Mouse (Mus musculus): Measurements from ENCODE around the gene Efcc1. TPM values are rescaled to one million over a fixed set of nuclear protein-coding genes. Genes with fewer than 3 reads are reported as not detected.

Gene Efcc1
- total RNA-seq, 1 experiment: not detected

- no peak for DNase-seq (ENCODE audit: low read depth, low spot score)
- TF ChIP-seq MAFK (IDR thresholded peaks at IDR 0.05; ENCODE audit: insufficient read depth, low read depth, low read length) (no peak), ZNF384 (IDR thresholded peaks at IDR 0.05; ENCODE audit: low read depth, low read length) (no peak), CHD2 (IDR thresholded peaks at IDR 0.05; ENCODE audit: low read depth, low read length) (no peak), HCFC1 (IDR thresholded peaks at IDR 0.05; ENCODE audit: borderline replicate concordance, insufficient read depth, low read length) (no peak)
- no peaks in the 10 kb centered on the region for H3K36me3 ChIP-seq (ENCODE audit: control insufficient read depth, insufficient read depth, low read length, poor library complexity, severe bottlenecking)
- in situ Hi-C loops (cut with MboI; ENCODE audit: low sequenced_read_pairs in 2 of 2, unreplicated experiment in 2 of 2): no loop called here
- no peak overlapping the region for H3K27ac ChIP-seq (ENCODE audit: insufficient read depth, low read depth, low read length, poor library complexity, severe bottlenecking)
- no peaks in the 10 kb centered on the region for H3K4me1 ChIP-seq (ENCODE audit: control insufficient read depth in 2 of 2, insufficient read depth in 2 of 2, low read length in 2 of 2, poor library complexity in 1 of 2)
- H3K9me3 ChIP-seq (ENCODE audit: control insufficient read depth, insufficient read depth, low read depth, low read length): no peaks in the 10 kb centered on the region
- H3K4me3 ChIP-seq (ENCODE audit: insufficient read depth in 1 of 2, low read depth in 1 of 2, low read length in 2 of 2, poor library complexity in 1 of 2, severe bottlenecking in 1 of 2): no peak overlapping the region
- no peak overlapping the region for H3K9ac ChIP-seq (ENCODE audit: insufficient read depth, low read depth, low read length, poor library complexity, severe bottlenecking)
Observed at GRCm38 (mm10) chr6:87712311-87712710, 18.4 kb upstream of the Efcc1 start.

DNA sequence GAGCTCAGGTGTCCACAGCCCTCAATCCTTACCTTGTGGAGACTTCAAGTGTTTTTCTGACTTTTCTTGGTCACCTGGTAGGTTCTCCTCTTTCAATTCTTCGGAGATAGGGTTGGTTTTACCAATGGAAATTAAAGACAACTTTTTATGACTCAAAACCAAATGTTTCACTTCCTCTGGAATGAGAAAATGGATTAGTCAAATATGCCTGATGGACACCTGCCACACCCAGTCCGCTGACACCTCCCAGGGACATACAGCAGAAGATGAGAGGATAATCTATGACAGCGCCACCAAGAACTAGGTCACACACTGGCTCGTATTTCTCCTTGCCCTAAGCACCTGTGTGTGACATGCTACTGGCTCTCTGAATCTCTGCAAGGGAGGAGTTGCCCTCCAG, 16.6 kb upstream of the Efcc1 start:
- no peak for DNase-seq (ENCODE audit: low read depth, low spot score)
- TF ChIP-seq MAFK (IDR thresholded peaks at IDR 0.05; ENCODE audit: insufficient read depth, low read depth, low read length) (no peak), ZC3H11A (IDR thresholded peaks at IDR 0.05; ENCODE audit: borderline replicate concordance, low read depth, low read length) (no peak), HCFC1 (IDR thresholded peaks at IDR 0.05; ENCODE audit: borderline replicate concordance, insufficient read depth, low read length) (no peak), CHD2 (IDR thresholded peaks at IDR 0.05; ENCODE audit: low read depth, low read length) (no peak), ZNF384 (IDR thresholded peaks at IDR 0.05; ENCODE audit: low read depth, low read length) (no peak)

GRCm38 (mm10) chr6:87722631-87723030, 8.0 kb upstream of the Efcc1 start:
- peak overlapping the region in 1 of 2 experiments; percentile 47; a peak in 2 of 4 replicates for H3K4me3 ChIP-seq (ENCODE audit: insufficient read depth in 1 of 2, low read depth in 1 of 2, low read length in 2 of 2, poor library complexity in 1 of 2, severe bottlenecking in 1 of 2)
- DNase-seq (ENCODE audit: low read depth, low spot score): peak; percentile 84
- peaks cover 0 to 3% of the 10 kb centered on the region in 2 experiments; a peak in 1 of 4 replicates for H3K4me1 ChIP-seq (ENCODE audit: control insufficient read depth in 2 of 2, insufficient read depth in 2 of 2, low read length in 2 of 2, poor library complexity in 1 of 2)
- TF ChIP-seq HCFC1 (IDR thresholded peaks at IDR 0.05; ENCODE audit: borderline replicate concordance, insufficient read depth, low read length) (no peak), CHD2 (IDR thresholded peaks at IDR 0.05; ENCODE audit: low read depth, low read length) (no peak), ZNF384 (IDR thresholded peaks at IDR 0.05; ENCODE audit: low read depth, low read length) (no peak), MAFK (IDR thresholded peaks at IDR 0.05; ENCODE audit: insufficient read depth, low read depth, low read length) (no peak)
- H3K9ac ChIP-seq (ENCODE audit: insufficient read depth, low read depth, low read length, poor library complexity, severe bottlenecking): no peak overlapping the region
- in situ Hi-C loops (cut with MboI; ENCODE audit: low sequenced_read_pairs in 2 of 2, unreplicated experiment in 2 of 2): no loop called here
- no peaks in the 10 kb centered on the region for H3K36me3 ChIP-seq (ENCODE audit: control insufficient read depth, insufficient read depth, low read length, poor library complexity, severe bottlenecking)
- no peaks in the 10 kb centered on the region for H3K9me3 ChIP-seq (ENCODE audit: control insufficient read depth, insufficient read depth, low read depth, low read length)
- H3K27ac ChIP-seq (ENCODE audit: insufficient read depth, low read depth, low read length, poor library complexity, severe bottlenecking): no peak overlapping the region

More for the DNA sequence above, 16.6 kb upstream of the Efcc1 start:
- in situ Hi-C loops (cut with MboI; ENCODE audit: low sequenced_read_pairs in 2 of 2, unreplicated experiment in 2 of 2): no loop called here
- no peaks in the 10 kb centered on the region for H3K4me1 ChIP-seq (ENCODE audit: control insufficient read depth in 2 of 2, insufficient read depth in 2 of 2, low read length in 2 of 2, poor library complexity in 1 of 2)
- H3K27ac ChIP-seq (ENCODE audit: insufficient read depth, low read depth, low read length, poor library complexity, severe bottlenecking): no peak overlapping the region
- H3K9me3 ChIP-seq (ENCODE audit: control insufficient read depth, insufficient read depth, low read depth, low read length): no peaks in the 10 kb centered on the region
- H3K36me3 ChIP-seq (ENCODE audit: control insufficient read depth, insufficient read depth, low read length, poor library complexity, severe bottlenecking): no peaks in the 10 kb centered on the region
- H3K4me3 ChIP-seq (ENCODE audit: insufficient read depth in 1 of 2, low read depth in 1 of 2, low read length in 2 of 2, poor library complexity in 1 of 2, severe bottlenecking in 1 of 2): no peak overlapping the region
- H3K9ac ChIP-seq (ENCODE audit: insufficient read depth, low read depth, low read length, poor library complexity, severe bottlenecking): no peak overlapping the region

GRCm38 (mm10) chr6:87725267-87725912, 5.3 kb upstream of the Efcc1 start:
- in situ Hi-C loops (cut with MboI; ENCODE audit: low sequenced_read_pairs in 2 of 2, unreplicated experiment in 2 of 2): no loop called here
- H3K36me3 ChIP-seq (ENCODE audit: control insufficient read depth, insufficient read depth, low read length, poor library complexity, severe bottlenecking): no peaks in the 10 kb centered on the region
- H3K9ac ChIP-seq (ENCODE audit: insufficient read depth, low read depth, low read length, poor library complexity, severe bottlenecking): no peak overlapping the region
- no peak for DNase-seq (ENCODE audit: low read depth, low spot score)
- no peak overlapping the region for H3K27ac ChIP-seq (ENCODE audit: insufficient read depth, low read depth, low read length, poor library complexity, severe bottlenecking)
- H3K9me3 ChIP-seq (ENCODE audit: control insufficient read depth, insufficient read depth, low read depth, low read length): no peaks in the 10 kb centered on the region
- no peak overlapping the region for H3K4me3 ChIP-seq (ENCODE audit: insufficient read depth in 1 of 2, low read depth in 1 of 2, low read length in 2 of 2, poor library complexity in 1 of 2, severe bottlenecking in 1 of 2)
- no peak for TF ChIP-seq MAFK (IDR thresholded peaks at IDR 0.05; ENCODE audit: insufficient read depth, low read depth, low read length)
- no peak for TF ChIP-seq CHD2 (IDR thresholded peaks at IDR 0.05; ENCODE audit: low read depth, low read length)
- no peak for TF ChIP-seq HCFC1 (IDR thresholded peaks at IDR 0.05; ENCODE audit: borderline replicate concordance, insufficient read depth, low read length)
- no peak for TF ChIP-seq ZC3H11A (IDR thresholded peaks at IDR 0.05; ENCODE audit: borderline replicate concordance, low read depth, low read length)
- peaks cover 0 to 3% of the 10 kb centered on the region in 2 experiments; a peak in 1 of 4 replicates for H3K4me1 ChIP-seq (ENCODE audit: control insufficient read depth in 2 of 2, insufficient read depth in 2 of 2, low read length in 2 of 2, poor library complexity in 1 of 2)
